Mouse (Mus musculus): ENCODE results near the gene Mcf2l.

- TF ChIP-seq CTCF (IDR thresholded peaks at IDR 0.05; ENCODE audit: extremely low read depth, insufficient read depth, insufficient read length, insufficient replicate concordance) = no peak
- TF ChIP-seq POLR2A (IDR thresholded peaks at IDR 0.05; ENCODE audit: low read depth, low read length) = no peak
Observed at GRCm38 (mm10) chr8:12984601-12985243, 111.1 kb downstream of the Mcf2l start.

All from spleen, adult 2 months (tissue).